Mouse (Mus musculus) thymus, adult 18-20 months (tissue): ENCODE data around the gene Jag1.

Experiments used
- DNase-seq, 2 experiments: peaks; one replicate each; pipeline ENCODE4 v3.0.0; 2022; ENCODE audit warnings: mixed read lengths in 2 of 2

The Jag1 gene

DNA sequence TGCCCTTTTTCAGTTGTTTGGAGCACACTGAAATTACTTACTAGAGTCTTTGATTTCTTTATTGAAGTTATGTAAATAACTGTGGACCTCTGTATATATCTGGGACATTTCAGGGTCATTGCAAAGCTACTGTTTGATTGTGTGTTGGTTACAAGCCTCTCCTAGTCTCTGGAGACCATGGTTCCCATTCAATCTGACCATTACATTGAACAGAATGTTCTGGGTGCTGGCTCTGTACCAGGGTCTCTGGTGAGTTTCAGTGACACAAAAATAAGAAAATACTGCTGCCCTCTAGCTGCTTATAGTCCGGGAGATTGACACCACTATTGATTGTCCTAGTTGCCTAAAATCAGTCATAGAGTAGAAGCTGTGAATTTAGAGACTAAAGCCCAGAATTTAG, 66.5 kb downstream of the Jag1 start:
- no peak for DNase-seq

DNA sequence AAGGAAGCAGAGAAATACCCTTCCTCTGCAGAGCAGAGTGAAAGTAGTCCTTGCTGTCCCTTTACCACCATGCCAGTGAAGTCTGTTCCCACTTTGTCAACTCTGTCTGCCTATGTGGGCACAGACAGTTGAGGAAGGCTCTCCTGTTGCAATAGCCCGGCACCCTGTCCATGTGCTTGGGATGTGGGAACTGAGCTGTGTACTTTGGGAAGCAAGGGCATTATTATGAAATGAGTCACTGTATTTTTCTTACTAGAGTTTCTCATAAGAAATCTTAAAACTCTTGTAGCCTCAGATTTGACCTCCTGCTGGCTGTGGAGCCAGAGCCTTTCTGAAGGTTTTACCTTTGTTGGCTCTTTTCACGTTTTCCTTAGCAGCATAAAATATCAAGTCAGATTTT, 67.1 kb downstream of the Jag1 start:
- no peak for DNase-seq

DNA sequence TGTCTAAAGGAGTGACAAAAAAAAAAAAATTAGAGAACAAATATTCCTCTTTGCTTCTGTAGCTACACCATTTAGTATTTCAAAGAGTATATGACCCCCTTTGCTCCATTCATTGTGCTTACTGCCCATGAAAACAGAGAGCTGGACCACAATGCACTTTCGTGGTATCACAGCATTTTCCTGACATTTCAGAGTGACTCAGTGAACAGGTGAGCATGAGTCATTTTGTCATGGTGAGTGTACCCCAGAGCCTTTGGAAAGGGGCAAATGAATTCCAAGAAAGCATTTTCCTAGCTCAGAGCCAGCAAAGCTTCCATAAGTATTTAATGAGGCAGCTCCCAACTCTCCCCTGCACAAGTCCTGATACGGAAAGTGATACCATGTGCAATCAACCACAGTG, 72.3 kb downstream of the Jag1 start:
- no peak for DNase-seq
